Mouse (Mus musculus) E14TG2a.4 (cell line): ENCODE measurements around the gene Pacrg.

Experiments used
- CTCF ChIP-seq: conservative IDR thresholded peaks from 2 replicates; pipeline ENCODE4 v1.5.1; 2014; ENCODE audit warnings: low read length
- NANOG ChIP-seq: IDR thresholded peaks from 2 replicates; pipeline ENCODE4 v1.6.1; 2014; ENCODE audit warnings: borderline replicate concordance, low read length, mixed read lengths
- POU5F1 ChIP-seq: IDR thresholded peaks from 2 replicates; pipeline ENCODE4 v1.6.1; 2014; ENCODE audit warnings: low read length, borderline replicate concordance

GRCm38 (mm10) chr17:10567411-10567810 lies 272.7 kb downstream of the Pacrg start:
- TF ChIP-seq CTCF (no peak), NANOG (no peak), POU5F1 (0 out of 2 replicates have a peak, but pooled peaks have one; percentile 15)
